Mouse (Mus musculus) stomach, postnatal 0 days (tissue): ENCODE measurements at regions not wholly inside any gene's neighbourhood (a gene's known extent, or its start where the extent isn't known, plus 50 kb on each side); places are given as distances from the start of the nearest gene placed in this dataset.

Source experiments
- CTCF ChIP-seq: IDR thresholded peaks from 2 replicates; pipeline ENCODE4 v1.5.1; 2016; ENCODE audit warnings: antibody characterized with exemption, low read depth, mild to moderate bottlenecking, moderate library complexity
- EP300 ChIP-seq: optimal IDR thresholded peaks from 2 replicates; pipeline ENCODE3; 2016; ENCODE audit warnings: antibody characterized with exemption

- no peak for TF ChIP-seq CTCF
- no peak for TF ChIP-seq EP300
Measured at GRCm38 (mm10) chr13:86147331-86147730, 100.6 kb upstream of the Cox7c start.
